Mouse (Mus musculus) intestine, postnatal 0 days (tissue): ENCODE data around the gene Col23a1. TPM values are rescaled to one million over a fixed set of nuclear protein-coding genes. Genes with fewer than 3 reads are reported as not detected.

Source experiments
- ATAC-seq: fragments of 200-750 bp; cut with Nextera tagmentation; 2 replicates; pipeline ENCODE4 v1.8.0; 2017; ENCODE audit warnings: mild to moderate bottlenecking, moderate TSS enrichment, moderate library complexity
- H3K27ac ChIP-seq: fragments of 300-500 bp; sonication (generic); 2 replicates; pipeline ENCODE4 v1.5.1; 2014; ENCODE audit warnings: mild to moderate bottlenecking, low read depth, low read length, moderate library complexity
- H3K27me3 ChIP-seq: fragments of 300-500 bp; sonication (generic); replicated peaks from 2 replicates; pipeline ENCODE4 v1.6.1; 2014; ENCODE audit warnings: low read length, mixed read lengths; ENCODE audit not compliant: control insufficient read depth, insufficient read depth
- H3K36me3 ChIP-seq: fragments of 300-500 bp; sonication (generic); 2 replicates; pipeline ENCODE4 v1.6.1; 2014; ENCODE audit warnings: mild to moderate bottlenecking, moderate library complexity; ENCODE audit not compliant: control insufficient read depth, insufficient read depth
- H3K4me1 ChIP-seq: fragments of 300-500 bp; sonication (generic); replicated peaks from 2 replicates; pipeline ENCODE4 v1.6.1; 2014; ENCODE audit warnings: antibody characterized with exemption, low read length, mixed read lengths; ENCODE audit not compliant: control insufficient read depth, insufficient read depth
- H3K4me2 ChIP-seq: fragments of 300-500 bp; sonication (generic); replicated peaks from 2 replicates; pipeline ENCODE4 v1.6.1; 2014; ENCODE audit warnings: low read depth, mild to moderate bottlenecking, moderate library complexity
- H3K4me3 ChIP-seq: fragments of 300-500 bp; sonication (generic); 2 replicates; pipeline ENCODE4 v1.5.1; 2014; ENCODE audit warnings: low read depth, low read length
- H3K9ac ChIP-seq: fragments of 300-500 bp; sonication (generic); 2 replicates; pipeline ENCODE4 v1.6.1; 2014; ENCODE audit warnings: mild to moderate bottlenecking, low read depth, low read length
- H3K9me3 ChIP-seq: fragments of 300-500 bp; sonication (generic); 2 replicates; pipeline ENCODE4 v1.6.1; 2016; ENCODE audit warnings: mixed run types; ENCODE audit not compliant: control insufficient read depth
- CTCF ChIP-seq: sonication (generic); IDR thresholded peaks from 2 replicates; pipeline ENCODE4 v1.5.1; 2016; ENCODE audit warnings: low read depth, mild to moderate bottlenecking, control low read depth, antibody characterized with exemption, moderate library complexity
- WGBS: fragments of 180-500 bp; shearing (Covaris S2); extraction: QIAGEN DNeasy Blood & Tissue Kit; methylation state at CpG from one replicate; pipeline ENCODE4 v1.1.7; 2014; 5-methylcytosine and 5-hydroxymethylcytosine counted together
- polyA plus RNA-seq: library from polyadenylated mRNA; unstranded; fragments of >200 nt; fragmentation: Nextera tagmentation; extraction: Ambion mirVana; gene quantifications from 2 replicates; pipeline ENCODE4 v1.2.1, GENCODE M21; 2015

The Col23a1 gene
- polyA plus RNA-seq, 1 experiment from 2014 or later, result 4.6 TPM

- ATAC-seq, result no peak
- H3K36me3 ChIP-seq, result peaks cover 87% of the 10 kb centered on the region
- no peak overlapping the region for H3K4me3 ChIP-seq
- H3K4me1 ChIP-seq, result no peaks in the 10 kb centered on the region
- H3K27ac ChIP-seq, result no peak overlapping the region
- no peaks in the 10 kb centered on the region for H3K9me3 ChIP-seq
- H3K27me3 ChIP-seq, result no peaks in the 10 kb centered on the region
- TF ChIP-seq CTCF, result no peak
- H3K9ac ChIP-seq, result no peak overlapping the region
- H3K4me2 ChIP-seq, result no peak overlapping the region
- WGBS, result 82% methylated on average over 1 of the region's 1 CpGs
These were observed 305.9 kb downstream of the Col23a1 start for GRCm38 (mm10) chr11:51595459-51596083.

GRCm38 (mm10) chr11:51597553-51597952 lies 307.8 kb downstream of the Col23a1 start:
- WGBS, result 59% methylated on average over 2 of the region's 2 CpGs
- ATAC-seq, result no peak
- Histone ChIP-seq H3K27me3 (no peaks in the 10 kb centered on the region), H3K4me1 (no peaks in the 10 kb centered on the region), H3K9ac (no peak overlapping the region), H3K4me3 (no peak overlapping the region), H3K4me2 (no peak overlapping the region), H3K9me3 (no peaks in the 10 kb centered on the region), H3K36me3 (peaks cover 99% of the 10 kb centered on the region), H3K27ac (no peak overlapping the region)
- no peak for TF ChIP-seq CTCF

GRCm38 (mm10) chr11:51602253-51602652 lies 312.5 kb downstream of the Col23a1 start:
- H3K9ac ChIP-seq, result no peak overlapping the region
- peak overlapping the region; percentile 42 for H3K27ac ChIP-seq
- H3K27me3 ChIP-seq, result no peaks in the 10 kb centered on the region
- H3K4me3 ChIP-seq, result no peak overlapping the region
- no peak for TF ChIP-seq CTCF
- H3K4me1 ChIP-seq, result 0 out of 2 replicates have a peak, but pooled peaks cover 2% of the 10 kb centered on the region
- WGBS, result 84% methylated on average over 3 of the region's 3 CpGs
- peaks cover 73% of the 10 kb centered on the region for H3K36me3 ChIP-seq
- ATAC-seq, result no peak
- H3K9me3 ChIP-seq, result no peaks in the 10 kb centered on the region
- no peak overlapping the region for H3K4me2 ChIP-seq

GRCm38 (mm10) chr11:51605602-51606446 lies 316.1 kb downstream of the Col23a1 start:
- Histone ChIP-seq H3K27ac (peak overlapping the region; percentile 97), H3K4me3 (peak overlapping the region; percentile 97), H3K4me2 (peak overlapping the region; percentile 84), H3K4me1 (0 out of 2 replicates have a peak, but pooled peaks cover 8% of the 10 kb centered on the region), H3K9ac (peak overlapping the region; percentile 100), H3K9me3 (no peaks in the 10 kb centered on the region), H3K27me3 (no peaks in the 10 kb centered on the region), H3K36me3 (peaks cover 38% of the 10 kb centered on the region)
- whole genome bisulfite sequencing, result under 1% methylated on average over 74 of the region's 81 CpGs
- ATAC-seq, result peak; percentile 84
- TF ChIP-seq CTCF, result no peak

DNA sequence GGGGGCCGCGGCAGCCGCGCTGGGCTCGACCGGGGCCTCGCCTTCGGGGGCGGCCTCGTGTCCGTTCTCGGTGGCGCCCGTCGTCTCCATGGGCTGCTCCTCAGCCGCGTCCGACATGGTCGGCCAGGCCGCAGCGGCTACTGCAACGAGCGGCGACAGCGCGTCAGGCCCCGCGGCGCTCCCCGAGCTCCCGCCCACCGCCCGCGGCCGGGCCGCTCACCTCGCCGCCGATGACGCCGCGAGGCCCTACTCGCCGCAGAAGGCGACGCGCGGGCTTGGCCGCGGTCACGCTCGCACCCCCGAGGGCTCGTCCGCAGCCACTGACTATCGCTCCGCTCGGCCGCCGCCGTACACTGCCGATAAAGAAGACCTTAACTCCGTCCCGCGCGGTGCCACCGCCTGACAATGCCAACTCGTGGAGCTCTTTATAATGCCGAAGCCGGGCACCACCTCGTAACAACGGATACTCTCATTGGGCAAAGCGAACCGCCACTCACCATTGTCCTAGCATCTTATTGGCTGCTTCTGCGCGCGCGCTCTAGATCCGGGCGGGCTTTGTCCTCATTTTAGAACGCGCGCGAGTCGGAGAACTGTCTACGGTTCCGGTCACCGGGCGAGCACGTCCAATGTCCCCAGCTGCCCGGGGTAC lies 316.9 kb downstream of the Col23a1 start, which contains the start of gene Hnrnpab:
TSS of gene Hnrnpab (minus strand) at position 401 of the 649 bp plus-strand sequence.
- TF ChIP-seq CTCF, result no peak
- H3K4me3 ChIP-seq, result peak within 1 kb of the TSS; percentile 97
- no peaks in the 10 kb centered on the region for H3K9me3 ChIP-seq
- no peaks in the 10 kb centered on the region for H3K27me3 ChIP-seq
- peak within 1 kb of the TSS; percentile 84 for H3K4me2 ChIP-seq
- H3K27ac ChIP-seq, result peak within 1 kb of the TSS; percentile 97
- H3K4me1 ChIP-seq, result 0 out of 2 replicates have a peak, but pooled peaks cover 8% of the 10 kb centered on the region
- peaks cover 30% of the 10 kb centered on the region for H3K36me3 ChIP-seq
- WGBS, result under 1% methylated on average over 88 of the region's 91 CpGs
- peak; percentile 90 for ATAC-seq
- H3K9ac ChIP-seq, result peak within 1 kb of the TSS; percentile 100
